Mouse (Mus musculus): ENCODE results near the gene Ccdc9b. TPM values are rescaled to one million over a fixed set of nuclear protein-coding genes. Genes with fewer than 3 reads are reported as not detected.

The Ccdc9b gene
- polyA plus RNA-seq, 1 experiment from 2014 or later, result 0.77 TPM

DNA sequence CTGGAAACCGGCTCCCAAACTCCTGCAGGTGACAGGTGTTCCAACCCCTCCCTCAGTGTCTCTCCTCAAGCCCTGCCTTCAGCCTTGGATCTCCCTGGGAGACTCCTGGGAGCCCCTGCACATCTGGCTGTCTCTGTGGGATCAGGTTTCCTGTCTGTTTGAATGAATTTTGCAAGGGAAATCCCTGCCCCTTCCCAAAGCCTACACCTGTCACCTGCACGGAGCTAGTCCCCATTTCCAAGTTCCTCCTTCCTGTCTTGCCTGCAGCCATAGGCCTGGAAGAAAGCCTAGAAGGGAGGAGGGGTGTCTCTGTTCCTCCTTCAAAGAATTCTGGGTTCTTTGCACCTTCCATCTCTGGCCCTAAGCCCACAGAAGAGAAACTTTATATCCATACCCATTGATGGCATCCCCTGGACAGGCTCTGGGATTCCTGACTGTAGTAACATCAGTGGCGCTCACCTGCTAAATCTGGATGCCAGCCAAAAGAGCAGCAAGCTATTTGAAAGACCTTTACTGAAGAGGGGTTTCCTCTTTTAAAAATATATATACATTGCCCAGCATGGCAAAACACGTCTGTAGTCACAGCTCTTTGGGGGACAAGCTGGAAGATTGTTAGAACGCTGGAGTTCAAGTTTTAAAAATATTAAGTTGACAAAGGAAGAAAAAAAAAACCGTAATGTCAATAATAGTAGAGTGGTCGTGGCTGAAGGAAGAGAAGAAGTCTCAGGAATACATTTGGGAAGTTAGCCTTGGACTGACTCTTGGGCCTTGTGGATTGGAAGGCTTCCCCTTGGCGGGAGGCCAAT is 32.4 kb downstream of the Ccdc9b start:
- 30% methylated on average over 8 of the region's 8 CpGs for WGBS
- Histone ChIP-seq H3K27ac (ENCODE audit: low read depth, low read length) (no peak overlapping the region), H3K9ac (ENCODE audit: low read depth, low read length) (no peak overlapping the region), H3K9me3 (ENCODE audit: control insufficient read depth) (no peaks in the 10 kb centered on the region), H3K4me2 (replicated peaks; ENCODE audit: low read depth) (no peak overlapping the region), H3K27me3 (replicated peaks; ENCODE audit: control insufficient read depth, insufficient read depth, low read length) (0 out of 2 replicates have a peak, but pooled peaks cover 2% of the 10 kb centered on the region), H3K4me1 (replicated peaks; ENCODE audit: control insufficient read depth, insufficient read depth, low read length) (no peaks in the 10 kb centered on the region), H3K4me3 (ENCODE audit: low read depth, low read length) (no peak overlapping the region), H3K36me3 (ENCODE audit: control insufficient read depth, insufficient read depth) (no peaks in the 10 kb centered on the region)
- ATAC-seq, result no peak
- TF ChIP-seq CTCF (IDR thresholded peaks at IDR 0.05; ENCODE audit: low read depth), result no peak

DNA sequence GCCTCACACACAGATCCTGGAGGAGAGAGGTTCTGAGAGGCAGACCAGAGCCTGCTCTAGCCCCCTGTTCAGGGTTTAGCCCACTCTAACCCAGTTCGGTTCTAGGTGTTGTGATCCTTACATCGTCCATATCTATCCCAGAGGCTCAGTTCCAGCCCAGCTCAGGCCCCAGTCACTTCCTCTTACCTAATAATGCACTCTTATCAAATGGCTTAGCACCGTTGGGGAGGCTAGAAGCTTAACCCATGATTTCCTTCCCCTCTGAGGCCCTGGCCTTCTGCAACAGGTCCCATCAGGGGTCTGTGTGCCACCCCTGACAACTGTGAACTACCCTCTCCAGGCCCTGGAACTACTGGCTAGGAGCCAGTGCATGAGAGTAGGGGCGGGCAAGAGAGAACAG is 33.3 kb downstream of the Ccdc9b start:
- H3K36me3 ChIP-seq (ENCODE audit: control insufficient read depth, insufficient read depth), result no peaks in the 10 kb centered on the region
- H3K9ac ChIP-seq (ENCODE audit: low read depth, low read length), result no peak overlapping the region
- H3K27me3 ChIP-seq (replicated peaks; ENCODE audit: control insufficient read depth, insufficient read depth, low read length), result peaks cover 4% of the 10 kb centered on the region; the same call in 1 of the 2 replicates
- TF ChIP-seq CTCF (IDR thresholded peaks at IDR 0.05; ENCODE audit: low read depth), result no peak
- H3K4me2 ChIP-seq (replicated peaks; ENCODE audit: low read depth), result no peak overlapping the region; the same call in 1 of the 2 replicates
- ATAC-seq, result no peak
- H3K27ac ChIP-seq (ENCODE audit: low read depth, low read length), result peak overlapping the region; percentile 28; the same call in 1 of the 2 replicates
- no peaks in the 10 kb centered on the region for H3K9me3 ChIP-seq (ENCODE audit: control insufficient read depth)
- 50% methylated on average over 4 of the region's 4 CpGs for WGBS
- no peak overlapping the region for H3K4me3 ChIP-seq (ENCODE audit: low read depth, low read length)
- no peaks in the 10 kb centered on the region for H3K4me1 ChIP-seq (replicated peaks; ENCODE audit: control insufficient read depth, insufficient read depth, low read length)

DNA sequence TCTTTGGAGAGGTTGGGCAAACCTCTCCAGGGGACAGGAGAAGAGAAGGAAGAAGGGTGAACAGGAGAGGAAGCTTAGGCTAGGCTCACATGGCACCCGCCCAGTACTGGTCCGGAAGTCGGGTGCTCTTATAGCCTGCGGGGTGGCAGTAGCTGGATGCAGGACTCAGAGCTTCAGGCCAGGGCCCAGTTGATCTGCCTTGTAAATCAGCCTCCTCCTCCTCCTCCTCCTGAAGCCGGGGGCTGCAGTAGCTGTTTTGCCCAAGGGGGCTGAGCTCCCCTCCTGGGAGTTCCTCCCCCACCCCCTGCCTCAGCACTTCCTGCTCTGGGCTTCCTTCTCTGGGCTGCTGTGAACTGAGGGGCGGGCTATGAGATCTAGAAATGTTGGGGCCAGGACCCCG is 34.1 kb downstream of the Ccdc9b start, which contains the start of gene Plcb2:
Gene Plcb2 (minus strand): TSS at position 102 of the 400 bp plus-strand sequence.
- Histone ChIP-seq H3K9ac (ENCODE audit: low read depth, low read length) (no peak within 1 kb of the TSS), H3K27ac (ENCODE audit: low read depth, low read length) (peak within 1 kb of the TSS; percentile 28), H3K4me2 (replicated peaks; ENCODE audit: low read depth) (peak within 1 kb of the TSS; percentile 44), H3K4me3 (ENCODE audit: low read depth, low read length) (no peak within 1 kb of the TSS), H3K27me3 (replicated peaks; ENCODE audit: control insufficient read depth, insufficient read depth, low read length) (peaks cover 4% of the 10 kb centered on the region; the same call in 1 of the 2 replicates), H3K36me3 (ENCODE audit: control insufficient read depth, insufficient read depth) (no peaks in the 10 kb centered on the region), H3K9me3 (ENCODE audit: control insufficient read depth) (no peaks in the 10 kb centered on the region), H3K4me1 (replicated peaks; ENCODE audit: control insufficient read depth, insufficient read depth, low read length) (no peaks in the 10 kb centered on the region)
- WGBS, result 22% methylated on average over 6 of the region's 7 CpGs
- TF ChIP-seq CTCF (IDR thresholded peaks at IDR 0.05; ENCODE audit: low read depth), result no peak
- no peak; the same call in 1 of the 2 replicates for ATAC-seq

DNA sequence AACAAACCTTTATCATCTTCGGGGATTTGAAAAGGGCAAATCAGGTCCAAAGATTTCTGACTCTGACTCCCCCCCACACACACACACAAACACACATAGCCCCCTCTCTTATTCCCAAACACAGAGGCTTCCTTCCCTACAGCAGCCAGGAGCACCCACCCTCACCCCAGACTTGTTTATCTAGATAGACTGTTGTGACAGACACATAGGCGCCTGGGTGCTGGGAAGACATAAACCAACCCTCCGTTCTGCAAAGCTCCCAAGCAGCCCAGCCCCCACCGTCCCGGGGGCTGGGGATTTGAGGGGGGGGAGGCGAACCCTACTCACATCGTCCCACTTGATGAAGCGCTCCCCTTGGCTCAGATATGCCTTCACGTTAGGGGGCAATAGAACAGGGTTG is 34.5 kb downstream of the Ccdc9b start:
- H3K9me3 ChIP-seq (ENCODE audit: control insufficient read depth), result no peaks in the 10 kb centered on the region
- H3K4me1 ChIP-seq (replicated peaks; ENCODE audit: control insufficient read depth, insufficient read depth, low read length), result no peaks in the 10 kb centered on the region
- 22% methylated on average over 9 of the region's 9 CpGs for WGBS
- no peak; the same call in 1 of the 2 replicates for ATAC-seq
- no peak overlapping the region for H3K4me3 ChIP-seq (ENCODE audit: low read depth, low read length)
- peak overlapping the region; percentile 44 for H3K4me2 ChIP-seq (replicated peaks; ENCODE audit: low read depth)
- TF ChIP-seq CTCF (IDR thresholded peaks at IDR 0.05; ENCODE audit: low read depth), result no peak
- H3K9ac ChIP-seq (ENCODE audit: low read depth, low read length), result no peak overlapping the region
- H3K27ac ChIP-seq (ENCODE audit: low read depth, low read length), result peak overlapping the region; percentile 28; the same call in 1 of the 2 replicates
- peaks cover 4% of the 10 kb centered on the region; the same call in 1 of the 2 replicates for H3K27me3 ChIP-seq (replicated peaks; ENCODE audit: control insufficient read depth, insufficient read depth, low read length)
- no peaks in the 10 kb centered on the region for H3K36me3 ChIP-seq (ENCODE audit: control insufficient read depth, insufficient read depth)

DNA sequence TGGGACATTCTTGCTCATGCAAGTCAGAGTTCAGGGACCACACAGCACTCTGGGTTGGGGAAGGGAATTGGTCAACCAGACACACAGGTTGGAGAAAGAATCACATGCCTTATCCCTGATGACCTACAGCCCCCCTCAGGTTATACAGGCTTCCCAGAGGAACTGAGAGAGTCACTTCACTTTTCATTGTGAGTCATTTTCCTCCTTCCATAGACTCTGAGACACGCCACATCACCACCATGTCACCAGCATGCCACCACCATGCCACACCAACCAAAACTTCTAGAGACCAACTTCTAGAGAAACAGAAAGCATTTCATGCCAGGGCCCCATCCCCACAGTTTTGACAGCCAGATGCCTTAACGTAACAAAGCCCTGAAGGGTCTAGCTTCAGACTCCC is 35.6 kb downstream of the Ccdc9b start:
- H3K9ac ChIP-seq (ENCODE audit: low read depth, low read length), result no peak overlapping the region
- TF ChIP-seq CTCF (IDR thresholded peaks at IDR 0.05; ENCODE audit: low read depth), result no peak
- no peak overlapping the region for H3K4me2 ChIP-seq (replicated peaks; ENCODE audit: low read depth)
- peaks cover 4% of the 10 kb centered on the region; the same call in 1 of the 2 replicates for H3K27me3 ChIP-seq (replicated peaks; ENCODE audit: control insufficient read depth, insufficient read depth, low read length)
- no peak overlapping the region for H3K27ac ChIP-seq (ENCODE audit: low read depth, low read length)
- H3K36me3 ChIP-seq (ENCODE audit: control insufficient read depth, insufficient read depth), result no peaks in the 10 kb centered on the region
- H3K4me1 ChIP-seq (replicated peaks; ENCODE audit: control insufficient read depth, insufficient read depth, low read length), result no peaks in the 10 kb centered on the region
- H3K4me3 ChIP-seq (ENCODE audit: low read depth, low read length), result no peak overlapping the region
- no peaks in the 10 kb centered on the region for H3K9me3 ChIP-seq (ENCODE audit: control insufficient read depth)
- ATAC-seq, result no peak
- WGBS, result 93% methylated on average over 2 of the region's 2 CpGs

DNA sequence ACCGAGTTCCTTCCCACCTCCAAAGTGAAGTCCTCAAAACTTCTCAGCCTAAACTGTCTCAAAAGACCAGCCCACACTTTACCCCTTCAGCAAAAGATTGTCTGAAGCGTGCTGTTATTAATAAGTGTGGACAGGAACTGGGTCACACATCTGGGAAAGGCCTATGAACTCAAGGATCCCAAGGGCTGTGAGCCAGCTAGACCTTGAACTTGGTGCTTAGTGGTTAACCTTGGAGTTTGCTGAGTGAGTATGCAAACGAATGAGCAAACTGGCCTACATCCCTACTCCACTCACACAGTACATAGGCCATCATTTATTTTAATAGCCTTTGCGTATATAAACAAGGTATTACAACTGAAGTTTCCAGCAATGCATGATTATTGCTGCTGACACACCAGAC is 37.0 kb downstream of the Ccdc9b start:
- Histone ChIP-seq H3K9ac (ENCODE audit: low read depth, low read length) (no peak overlapping the region), H3K9me3 (ENCODE audit: control insufficient read depth) (no peaks in the 10 kb centered on the region), H3K36me3 (ENCODE audit: control insufficient read depth, insufficient read depth) (no peaks in the 10 kb centered on the region), H3K27me3 (replicated peaks; ENCODE audit: control insufficient read depth, insufficient read depth, low read length) (peaks cover 7% of the 10 kb centered on the region; the same call in 1 of the 2 replicates), H3K4me3 (ENCODE audit: low read depth, low read length) (no peak overlapping the region), H3K4me2 (replicated peaks; ENCODE audit: low read depth) (no peak overlapping the region), H3K27ac (ENCODE audit: low read depth, low read length) (no peak overlapping the region), H3K4me1 (replicated peaks; ENCODE audit: control insufficient read depth, insufficient read depth, low read length) (no peaks in the 10 kb centered on the region)
- no peak for TF ChIP-seq CTCF (IDR thresholded peaks at IDR 0.05; ENCODE audit: low read depth)
- no peak for ATAC-seq
- WGBS, result 71% methylated on average over 4 of the region's 4 CpGs

Measured in intestine, postnatal 0 days (tissue).